Mouse (Mus musculus) embryonic facial prominence, embryonic 12.5 days (tissue): ENCODE results near the gene Otulin. TPM values are rescaled to one million over a fixed set of nuclear protein-coding genes. Genes with fewer than 3 reads are reported as not detected.
A peak's percentile ranks its signal among the peaks of the same experiment; 100 is the strongest.

Experiments used
- ATAC-seq: fragments of 200-750 bp; cut with Nextera tagmentation; 2 replicates; pipeline ENCODE4 v1.8.0; 2017; ENCODE audit not compliant: insufficient number of reproducible peaks, insufficient read depth, low FRiP score, low TSS enrichment
- H3K27ac ChIP-seq: fragments of 300-500 bp; sonication (generic); 2 replicates; pipeline ENCODE4 v1.5.1; 2016; ENCODE audit warnings: mild to moderate bottlenecking
- H3K27me3 ChIP-seq: fragments of 300-500 bp; sonication (generic); 2 replicates; pipeline ENCODE4 v1.6.1; 2016; ENCODE audit warnings: mild to moderate bottlenecking, moderate library complexity
- H3K36me3 ChIP-seq: fragments of 300-500 bp; sonication (generic); 2 replicates; pipeline ENCODE4 v1.6.1; 2016; ENCODE audit warnings: mild to moderate bottlenecking
- H3K4me1 ChIP-seq: fragments of 300-500 bp; sonication (generic); 2 replicates; pipeline ENCODE4 v1.6.1; 2016
- H3K4me2 ChIP-seq: fragments of 300-500 bp; sonication (generic); replicated peaks from 2 replicates; pipeline ENCODE4 v1.6.1; 2016; ENCODE audit warnings: mild to moderate bottlenecking, moderate library complexity
- H3K4me3 ChIP-seq: fragments of 300-500 bp; sonication (generic); 2 replicates; pipeline ENCODE4 v1.5.1; 2016; ENCODE audit warnings: mild to moderate bottlenecking
- H3K9ac ChIP-seq: fragments of 300-500 bp; sonication (generic); 2 replicates; pipeline ENCODE4 v1.6.1; 2016; ENCODE audit warnings: mild to moderate bottlenecking, moderate library complexity
- H3K9me3 ChIP-seq: fragments of 300-500 bp; sonication (generic); 2 replicates; pipeline ENCODE4 v1.6.1; 2016; ENCODE audit warnings: mild to moderate bottlenecking, moderate library complexity
- WGBS: fragments of 180-500 bp; shearing (Covaris S2); methylation state at CpG from one replicate; pipeline ENCODE4 v1.1.7; 2016; 5-methylcytosine and 5-hydroxymethylcytosine counted together
- polyA plus RNA-seq: library from polyadenylated mRNA; unstranded; fragments of >200 nt; fragmentation: Nextera tagmentation; extraction: Ambion mirVana; gene quantifications from 2 replicates; pipeline ENCODE4 v1.2.1, GENCODE M21; 2016

Otulin gene
- polyA plus RNA-seq: 35.4 and 35.6 TPM in 2 replicates

- Histone ChIP-seq H3K4me3 (peak within 1 kb of the TSS; percentile 80), H3K4me2 (peak within 1 kb of the TSS; percentile 71), H3K36me3 (peaks cover 12% of the 10 kb centered on the region; the same call in 1 of the 2 replicates), H3K9me3 (no peaks in the 10 kb centered on the region), H3K27me3 (no peaks in the 10 kb centered on the region), H3K27ac (peak within 1 kb of the TSS; percentile 65), H3K9ac (peak within 1 kb of the TSS; percentile 79), H3K4me1 (peaks cover 16% of the 10 kb centered on the region)
- peak; percentile 99 for ATAC-seq
- WGBS: 6% methylated on average over 56 of the region's 56 CpGs
Measured at GRCm38 (mm10) chr15:27630601-27631383, at the start of gene Otulin. Otulin (minus strand) TSS chr15:27630693.

DNA sequence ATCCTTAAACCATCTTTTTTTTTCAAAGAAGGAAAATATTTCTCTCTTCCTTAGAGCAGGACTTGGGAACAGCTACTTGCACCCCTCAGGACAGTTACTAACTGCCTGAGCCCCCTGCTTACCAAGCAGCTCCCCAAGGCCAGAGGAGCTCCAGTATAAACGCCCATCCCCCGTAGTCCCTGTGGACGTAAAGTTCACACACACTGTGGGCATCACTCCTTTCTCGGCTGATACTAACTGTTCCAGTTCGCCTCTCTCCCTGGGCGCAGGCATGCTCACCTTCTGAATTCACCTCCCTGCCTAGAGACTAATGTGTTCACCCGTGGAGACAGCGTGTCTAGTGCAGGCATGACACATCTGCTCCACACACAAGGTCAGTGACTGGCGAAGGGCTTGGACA is 48.0 kb upstream of the Otulin start:
- Histone ChIP-seq H3K9ac (no peak overlapping the region), H3K4me1 (peaks cover 11% of the 10 kb centered on the region; the same call in 1 of the 2 replicates), H3K36me3 (no peaks in the 10 kb centered on the region), H3K27ac (no peak overlapping the region), H3K4me2 (no peak overlapping the region), H3K9me3 (no peaks in the 10 kb centered on the region), H3K27me3 (0 out of 2 replicates have a peak, but pooled peaks cover 3% of the 10 kb centered on the region), H3K4me3 (no peak overlapping the region)
- WGBS: 73% methylated on average over 9 of the region's 9 CpGs
- no peak for ATAC-seq

GRCm38 (mm10) chr15:27677801-27678200 is 47.3 kb upstream of the Otulin start:
- Histone ChIP-seq H3K4me3 (no peak overlapping the region), H3K4me2 (no peak overlapping the region), H3K27ac (no peak overlapping the region), H3K9me3 (no peaks in the 10 kb centered on the region), H3K27me3 (0 out of 2 replicates have a peak, but pooled peaks cover 3% of the 10 kb centered on the region), H3K9ac (no peak overlapping the region), H3K36me3 (no peaks in the 10 kb centered on the region), H3K4me1 (peaks cover 11% of the 10 kb centered on the region; the same call in 1 of the 2 replicates)
- WGBS: 92% methylated on average over 6 of the region's 6 CpGs
- ATAC-seq: no peak

GRCm38 (mm10) chr15:27676211-27676610 is 45.7 kb upstream of the Otulin start:
- 0 out of 2 replicates have a peak, but pooled peaks cover 3% of the 10 kb centered on the region for H3K27me3 ChIP-seq
- no peaks in the 10 kb centered on the region for H3K36me3 ChIP-seq
- H3K4me2 ChIP-seq: no peak overlapping the region
- no peak overlapping the region for H3K9ac ChIP-seq
- peaks cover 11% of the 10 kb centered on the region; the same call in 1 of the 2 replicates for H3K4me1 ChIP-seq
- no peak for ATAC-seq
- no peaks in the 10 kb centered on the region for H3K9me3 ChIP-seq
- no peak overlapping the region for H3K27ac ChIP-seq
- 62% methylated on average over 9 of the region's 9 CpGs for WGBS
- H3K4me3 ChIP-seq: no peak overlapping the region

GRCm38 (mm10) chr15:27675122-27675521 is 44.6 kb upstream of the Otulin start:
- WGBS: 83% methylated on average over 7 of the region's 7 CpGs
- Histone ChIP-seq H3K27ac (no peak overlapping the region), H3K4me3 (no peak overlapping the region), H3K9ac (no peak overlapping the region), H3K36me3 (no peaks in the 10 kb centered on the region), H3K27me3 (no peaks in the 10 kb centered on the region), H3K4me2 (no peak overlapping the region), H3K4me1 (0 out of 2 replicates have a peak, but pooled peaks cover 6% of the 10 kb centered on the region), H3K9me3 (no peaks in the 10 kb centered on the region)
- no peak for ATAC-seq

DNA sequence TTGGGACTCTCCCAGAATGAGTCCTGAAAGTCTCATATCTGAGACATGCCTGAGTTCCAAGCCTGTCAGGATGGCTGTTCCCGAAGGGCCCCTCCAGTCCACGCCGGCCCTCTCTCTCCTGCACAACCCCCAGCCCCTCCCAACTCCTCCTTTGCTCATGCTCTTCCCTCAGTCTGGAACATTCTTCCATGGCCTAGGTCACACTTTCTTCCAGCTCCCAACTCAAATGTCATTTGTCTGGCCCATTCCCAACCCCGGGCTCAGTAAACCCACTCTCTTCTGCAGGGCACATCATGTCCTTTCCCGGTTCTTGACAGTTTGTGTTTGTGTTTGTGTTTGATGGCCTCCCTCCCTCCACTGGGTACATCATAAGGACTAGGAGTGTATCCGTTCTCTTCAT is 43.5 kb upstream of the Otulin start:
- H3K27me3 ChIP-seq: no peaks in the 10 kb centered on the region
- H3K4me2 ChIP-seq: no peak overlapping the region
- H3K9me3 ChIP-seq: no peaks in the 10 kb centered on the region
- no peak overlapping the region for H3K4me3 ChIP-seq
- H3K4me1 ChIP-seq: 0 out of 2 replicates have a peak, but pooled peaks cover 6% of the 10 kb centered on the region
- 84% methylated on average over 6 of the region's 6 CpGs for WGBS
- H3K9ac ChIP-seq: no peak overlapping the region
- no peaks in the 10 kb centered on the region for H3K36me3 ChIP-seq
- H3K27ac ChIP-seq: no peak overlapping the region
- no peak for ATAC-seq

DNA sequence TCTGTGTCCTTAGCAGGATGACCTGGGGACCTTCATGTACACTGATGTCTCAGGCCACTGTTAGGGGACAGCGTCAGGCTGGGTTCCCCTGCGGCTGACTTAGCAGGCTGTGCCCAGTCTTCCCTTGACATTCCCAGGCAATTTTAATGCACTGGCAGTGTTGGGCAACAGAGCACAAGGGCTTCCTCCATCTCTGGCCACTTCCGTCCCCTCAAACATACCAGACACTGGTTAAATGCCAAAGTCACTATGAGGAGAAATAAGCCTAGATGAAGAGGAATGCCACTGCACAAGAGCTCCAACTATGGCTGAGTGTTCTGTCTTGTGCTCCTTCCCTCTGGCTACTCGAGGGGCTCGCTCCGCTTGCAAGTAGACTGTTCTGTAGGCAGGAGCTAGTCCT is 42.7 kb upstream of the Otulin start:
- Histone ChIP-seq H3K4me3 (no peak overlapping the region), H3K4me1 (0 out of 2 replicates have a peak, but pooled peaks cover 6% of the 10 kb centered on the region), H3K9ac (no peak overlapping the region), H3K9me3 (no peaks in the 10 kb centered on the region), H3K27ac (no peak overlapping the region), H3K36me3 (no peaks in the 10 kb centered on the region), H3K4me2 (no peak overlapping the region), H3K27me3 (no peaks in the 10 kb centered on the region)
- no peak for ATAC-seq
- 82% methylated on average over 6 of the region's 6 CpGs for WGBS

DNA sequence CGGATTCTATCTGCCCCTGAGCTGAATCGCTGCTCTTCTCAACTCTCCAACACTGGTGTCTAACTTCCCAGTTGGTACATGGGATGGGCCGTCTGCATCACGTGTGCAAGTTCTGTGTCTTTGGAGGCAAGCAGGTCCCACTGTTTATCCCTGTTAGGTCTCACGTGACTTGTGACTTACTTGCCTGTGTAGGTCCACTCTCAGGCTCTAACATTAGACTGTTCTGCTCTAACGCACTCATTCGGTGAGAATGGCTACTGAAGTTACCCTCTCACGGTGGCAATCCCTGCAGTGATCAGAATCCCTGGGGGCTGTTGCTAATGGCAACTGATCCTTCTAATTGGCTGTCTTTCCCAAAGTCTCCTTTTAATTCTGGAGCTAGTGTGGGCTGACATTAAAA is 41.8 kb upstream of the Otulin start:
- no peaks in the 10 kb centered on the region for H3K27me3 ChIP-seq
- no peak overlapping the region for H3K9ac ChIP-seq
- 63% methylated on average over 8 of the region's 8 CpGs for WGBS
- 0 out of 2 replicates have a peak, but pooled peaks cover 6% of the 10 kb centered on the region for H3K4me1 ChIP-seq
- H3K36me3 ChIP-seq: no peaks in the 10 kb centered on the region
- no peak overlapping the region for H3K27ac ChIP-seq
- no peak overlapping the region for H3K4me3 ChIP-seq
- no peak for ATAC-seq
- H3K4me2 ChIP-seq: no peak overlapping the region
- H3K9me3 ChIP-seq: no peaks in the 10 kb centered on the region

GRCm38 (mm10) chr15:27671612-27672245 is 41.2 kb upstream of the Otulin start:
- no peak overlapping the region for H3K4me2 ChIP-seq
- H3K4me3 ChIP-seq: no peak overlapping the region
- no peak for ATAC-seq
- no peaks in the 10 kb centered on the region for H3K27me3 ChIP-seq
- no peaks in the 10 kb centered on the region for H3K9me3 ChIP-seq
- H3K4me1 ChIP-seq: 0 out of 2 replicates have a peak, but pooled peaks cover 6% of the 10 kb centered on the region
- H3K27ac ChIP-seq: no peak overlapping the region
- H3K9ac ChIP-seq: no peak overlapping the region
- 87% methylated on average over 10 of the region's 10 CpGs for WGBS
- no peaks in the 10 kb centered on the region for H3K36me3 ChIP-seq

- H3K27me3 ChIP-seq: no peaks in the 10 kb centered on the region
- no peak overlapping the region for H3K4me3 ChIP-seq
- no peaks in the 10 kb centered on the region for H3K9me3 ChIP-seq
- H3K36me3 ChIP-seq: no peaks in the 10 kb centered on the region
- H3K27ac ChIP-seq: no peak overlapping the region
- no peaks in the 10 kb centered on the region for H3K4me1 ChIP-seq
- ATAC-seq: no peak
- 90% methylated on average over 8 of the region's 8 CpGs for WGBS
- no peak overlapping the region for H3K4me2 ChIP-seq
- no peak overlapping the region for H3K9ac ChIP-seq
Measured at GRCm38 (mm10) chr15:27670708-27671107, 40.2 kb upstream of the Otulin start.

GRCm38 (mm10) chr15:27669931-27670411 is 39.5 kb upstream of the Otulin start:
- H3K27ac ChIP-seq: 0 out of 2 replicates have a peak overlapping the region, but pooled peaks have one; percentile 17
- 81% methylated on average over 12 of the region's 12 CpGs for WGBS
- no peak for ATAC-seq
- no peak overlapping the region for H3K4me3 ChIP-seq
- H3K4me1 ChIP-seq: peaks cover 4% of the 10 kb centered on the region; the same call in 1 of the 2 replicates
- no peaks in the 10 kb centered on the region for H3K27me3 ChIP-seq
- H3K36me3 ChIP-seq: no peaks in the 10 kb centered on the region
- no peaks in the 10 kb centered on the region for H3K9me3 ChIP-seq
- H3K9ac ChIP-seq: no peak overlapping the region
- H3K4me2 ChIP-seq: no peak overlapping the region
